Mouse (Mus musculus) heart, postnatal 36 days (tissue): ENCODE measurements around the gene Wasf1. TPM values are rescaled to one million over a fixed set of nuclear protein-coding genes. Genes with fewer than 3 reads are reported as not detected.

Experiments used
- DNase-seq, 2 experiments: peaks; one replicate each; pipeline ENCODE4 v3.0.0; 2021 to 2022
- intact Hi-C: fragments of 180-260 bp; cut with DNase I; formaldehyde crosslinking; loops from one replicate; pipeline ENCODE4 v1.15.1; 2025
- total RNA-seq, 2 experiments: library from RNA; stranded (reverse); gene quantifications; 2 replicates each; pipeline ENCODE4 v1.2.3; 2021

Gene Wasf1
- total RNA-seq = under 1 TPM; 0.57 to 0.69 TPM

GRCm38 (mm10) chr10:40882831-40883643 lies at the start of gene Wasf1, which contains the start of gene Cdc40:
TSS of gene Wasf1 (plus strand) at chr10:40883475.
TSS of gene Cdc40 (minus strand) at chr10:40883311.
- DNase-seq = peak; percentile 89 to 91
- intact Hi-C loops = loop anchor here (1.0 to 10.0 kb wide), 3 partner anchors 200 to 626 kb away; partner anchors contain the start of genes Ak9, Fig4, Gtf3c6 and Mettl24

- peak in 1 of 2 experiments; percentile 8 for DNase-seq
- intact Hi-C loops = no loop called here
Observed at GRCm38 (mm10) chr10:40840086-40840485, 43.2 kb upstream of the Wasf1 start.

- intact Hi-C loops = no loop called here
- DNase-seq = no peak
Observed at GRCm38 (mm10) chr10:40843841-40844240, 39.4 kb upstream of the Wasf1 start.

GRCm38 (mm10) chr10:40844546-40844945 lies 38.7 kb upstream of the Wasf1 start:
- DNase-seq = no peak
- intact Hi-C loops = no loop called here

GRCm38 (mm10) chr10:40845626-40846025 lies 37.6 kb upstream of the Wasf1 start:
- intact Hi-C loops = no loop called here
- no peak for DNase-seq

- intact Hi-C loops = no loop called here
- no peak for DNase-seq
Observed at GRCm38 (mm10) chr10:40847176-40847874, 36.0 kb upstream of the Wasf1 start.

- no peak for DNase-seq
- intact Hi-C loops = no loop called here
Observed at GRCm38 (mm10) chr10:40850644-40851043, 32.6 kb upstream of the Wasf1 start.

- intact Hi-C loops = no loop called here
- no peak for DNase-seq
Observed at GRCm38 (mm10) chr10:40851138-40851537, 32.1 kb upstream of the Wasf1 start.

GRCm38 (mm10) chr10:40855616-40856015 lies 27.7 kb upstream of the Wasf1 start:
- intact Hi-C loops = no loop called here

GRCm38 (mm10) chr10:40856703-40857102 lies 26.6 kb upstream of the Wasf1 start:
- DNase-seq = no peak
- intact Hi-C loops = no loop called here

More at GRCm38 (mm10) chr10:40855616-40856015, 27.7 kb upstream of the Wasf1 start:
- DNase-seq = no peak

GRCm38 (mm10) chr10:40857599-40857998 lies 25.7 kb upstream of the Wasf1 start:
- intact Hi-C loops = no loop called here

GRCm38 (mm10) chr10:40868081-40868480 lies 15.2 kb upstream of the Wasf1 start:
- DNase-seq = no peak
- intact Hi-C loops = no loop called here

More at GRCm38 (mm10) chr10:40857599-40857998, 25.7 kb upstream of the Wasf1 start:
- no peak for DNase-seq

GRCm38 (mm10) chr10:40871301-40871700 lies 12.0 kb upstream of the Wasf1 start:
- intact Hi-C loops = no loop called here
- DNase-seq = no peak

GRCm38 (mm10) chr10:40872052-40872451 lies 11.2 kb upstream of the Wasf1 start:
- intact Hi-C loops = no loop called here
- no peak for DNase-seq

- no peak for DNase-seq
- intact Hi-C loops = no loop called here
Observed at GRCm38 (mm10) chr10:40878246-40878645, 5.0 kb upstream of the Wasf1 start.

- intact Hi-C loops = loop anchor here (5.0 to 10.0 kb wide), 2 partner anchors 425 to 623 kb away; partner anchors contain the start of genes Ak9, Fig4 and Gtf3c6
Observed at GRCm38 (mm10) chr10:40879969-40880368, 3.3 kb upstream of the Wasf1 start.

GRCm38 (mm10) chr10:40881236-40881635 lies 2.0 kb upstream of the Wasf1 start:
- intact Hi-C loops = loop anchor here (5.0 to 10.0 kb wide), 2 partner anchors 424 to 624 kb away; partner anchors contain the start of genes Ak9, Fig4 and Gtf3c6
- no peak for DNase-seq

More at GRCm38 (mm10) chr10:40879969-40880368, 3.3 kb upstream of the Wasf1 start:
- DNase-seq = no peak

- intact Hi-C loops = loop anchor here (5.0 to 10.0 kb wide), 2 partner anchors 422 to 625 kb away; partner anchors contain the start of genes Ak9, Fig4 and Gtf3c6
- DNase-seq = no peak
Observed at GRCm38 (mm10) chr10:40882333-40882732, 942 bp upstream of the Wasf1 start.

- intact Hi-C loops = loop anchor here (1.0 to 10.0 kb wide), 4 partner anchors 200 to 626 kb away; partner anchors contain the start of genes Ak9, Fig4, Gtf3c6 and Mettl24
Observed at GRCm38 (mm10) chr10:40883644-40884278, 486 bp downstream of the Wasf1 start.

GRCm38 (mm10) chr10:40884279-40884806 lies 1.1 kb downstream of the Wasf1 start:
- intact Hi-C loops = loop anchor here (1.0 to 10.0 kb wide), 3 partner anchors 235 to 627 kb away; partner anchors contain the start of genes Ak9, Fig4 and Gtf3c6
- peak; percentile 15 to 22 for DNase-seq

More at GRCm38 (mm10) chr10:40883644-40884278, 486 bp downstream of the Wasf1 start:
- DNase-seq = peak in 1 of 2 experiments; percentile 26
